Mouse (Mus musculus) heart, adult 18-20 months (tissue): ENCODE results near the gene Nectin2. TPM values are rescaled to one million over a fixed set of nuclear protein-coding genes. Genes with fewer than 3 reads are reported as not detected.
A peak's percentile ranks its signal among the peaks of the same experiment; 100 is the strongest.
"Not testable (repeated sequence)": the region's sequence is repeated elsewhere in the genome, so short reads cannot be mapped to it uniquely, and the experiment has no call there.

Experiments used
- DNase-seq, 2 experiments: peaks; one replicate each; pipeline ENCODE4 v3.0.0; 2021 to 2022; ENCODE audit warnings: mixed read lengths in 1 of 2
- long read RNA-seq, 2 experiments: library from polyadenylated mRNA; stranded (forward); transcript quantifications; one replicate each; pipeline ENCODE4 v2.0.0; 2021
- total RNA-seq, 2 experiments: library from RNA; stranded (reverse); gene quantifications; 2 replicates each; pipeline ENCODE4 v1.2.3; 2021

Nectin2 gene
- total RNA-seq, result 10 to 100 TPM; 28.5 to 30.0 TPM
- long read RNA-seq, experiment 1, transcript Nectin2-202 (6 exons, 1,955 nt), result major isoform, 25 of 30 reads
- long read RNA-seq, experiment 1, partial matches to known transcripts, result 1 of 30 reads
- long read RNA-seq, experiment 1, other reads (novel, unspliced or antisense), result 1 of 30 reads
- long read RNA-seq, experiment 2, transcript Nectin2-202 (6 exons, 1,955 nt), result major isoform, 14 of 18 reads
- long read RNA-seq, experiment 2, partial matches to known transcripts, result 0 of 18 reads
- long read RNA-seq, experiment 2, other reads (novel, unspliced or antisense), result 4 of 18 reads

DNA sequence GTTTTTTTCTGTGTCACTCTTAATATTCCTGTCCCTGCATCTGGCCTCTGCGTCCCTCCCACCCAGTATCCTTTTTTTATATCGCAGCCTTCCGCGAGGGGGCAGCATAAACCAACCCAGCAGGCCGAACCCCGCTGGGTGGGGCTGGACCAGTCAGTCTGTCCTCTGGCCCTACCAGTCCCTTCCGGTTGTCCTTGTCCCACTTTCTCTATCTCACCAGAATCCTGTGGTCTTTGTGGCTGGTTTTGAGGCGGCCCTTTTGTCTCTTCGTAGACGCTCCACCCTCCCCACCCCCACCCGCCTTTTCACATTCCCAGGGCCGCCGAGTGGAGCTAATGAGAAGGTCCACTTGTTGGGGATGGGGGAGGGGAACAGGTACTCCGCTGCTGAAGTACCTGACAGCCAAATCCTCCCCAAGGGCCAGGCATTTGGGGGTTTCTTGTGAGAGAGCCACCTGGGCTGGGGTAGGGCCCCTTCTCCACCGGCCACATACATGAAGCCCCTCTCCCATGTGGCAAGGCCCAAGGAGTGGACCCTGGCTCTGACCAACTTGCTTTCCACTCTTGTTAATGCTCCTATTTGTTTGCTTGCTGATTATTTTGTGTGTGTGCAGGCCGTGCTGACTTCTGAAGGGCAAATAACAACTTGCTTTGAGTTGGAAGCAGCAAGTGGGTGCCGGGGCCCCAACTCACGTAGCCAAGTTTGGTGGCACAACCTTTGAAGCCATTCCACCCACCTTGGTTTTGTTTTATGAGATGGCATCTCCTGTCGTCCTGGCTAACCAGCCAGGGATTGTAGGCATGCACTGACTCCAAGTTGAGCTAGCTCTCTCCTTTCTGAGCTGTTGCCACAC, at the start of gene Nectin2:
Gene Nectin2 (minus strand): TSS at position 267 of the 853 bp plus-strand sequence.
- peak; percentile 94 for DNase-seq

DNA sequence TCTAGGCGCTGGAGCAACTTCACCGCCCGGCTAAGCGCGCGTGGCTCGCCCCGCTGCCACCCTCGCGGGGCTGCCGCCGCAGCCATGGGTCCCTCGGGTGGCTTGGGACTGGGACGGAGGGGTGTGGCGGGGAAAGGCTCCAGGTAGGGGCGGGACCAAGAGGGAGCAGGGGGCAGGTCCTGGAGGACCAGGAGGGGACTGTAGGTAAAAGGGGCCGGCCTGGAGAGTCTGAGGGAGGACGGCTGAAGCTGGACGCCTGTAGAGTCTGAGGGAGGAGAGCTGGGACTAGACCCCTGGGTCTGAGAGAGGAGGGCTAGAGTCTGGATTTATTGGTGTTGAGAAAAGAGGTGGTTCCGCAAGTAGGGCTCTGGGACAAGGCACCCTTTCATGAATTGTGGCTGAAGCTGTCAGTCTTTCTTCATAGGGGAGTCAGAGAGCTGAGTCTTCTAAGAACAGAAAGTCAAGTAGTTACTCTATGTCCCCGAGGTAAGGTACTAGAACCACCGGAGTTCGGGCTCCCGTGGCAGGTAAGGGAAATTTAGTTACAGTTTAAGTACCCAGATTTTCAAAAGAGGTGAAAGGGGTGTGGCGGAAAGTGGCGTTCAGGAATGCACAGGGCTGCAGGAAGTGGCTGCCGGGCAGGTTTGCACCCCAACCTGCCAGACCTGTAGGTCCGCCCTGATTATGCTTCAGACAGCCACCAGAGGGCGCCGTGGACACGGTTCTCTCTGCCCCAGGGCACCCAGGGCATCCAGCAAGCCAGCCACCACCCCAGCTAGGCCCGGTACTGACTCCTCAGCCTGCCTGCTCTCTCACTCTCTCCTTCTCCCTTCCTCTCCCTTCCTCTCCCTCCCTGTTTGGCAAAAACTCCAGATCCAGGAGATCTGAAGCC, 46.7 kb upstream of the Nectin2 start, which contains the start of gene Cblc:
Gene Cblc (minus strand): TSS at position 113 of the 892 bp plus-strand sequence.
- DNase-seq, result peak; percentile 79 to 88

DNA sequence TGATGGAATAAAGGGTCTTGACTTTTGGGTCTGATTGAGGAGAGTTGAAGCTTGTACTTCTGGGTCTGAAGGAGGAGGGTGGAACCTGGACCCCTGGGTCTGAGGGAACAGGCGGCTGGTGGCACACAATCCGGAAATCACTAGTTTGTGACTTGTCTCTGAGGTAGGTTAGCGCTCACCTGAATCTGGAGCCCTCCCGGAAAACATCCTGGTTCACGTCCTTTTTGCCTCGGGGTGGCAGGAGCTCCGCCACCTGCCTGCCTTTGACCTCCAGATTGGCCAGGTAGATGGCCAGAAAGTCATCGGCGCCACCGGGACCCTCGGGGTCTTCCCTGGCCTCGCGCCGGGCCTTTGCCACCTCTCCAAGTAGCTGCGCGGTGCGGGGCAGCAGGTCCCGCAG, 46.0 kb upstream of the Nectin2 start:
- no peak for DNase-seq

DNA sequence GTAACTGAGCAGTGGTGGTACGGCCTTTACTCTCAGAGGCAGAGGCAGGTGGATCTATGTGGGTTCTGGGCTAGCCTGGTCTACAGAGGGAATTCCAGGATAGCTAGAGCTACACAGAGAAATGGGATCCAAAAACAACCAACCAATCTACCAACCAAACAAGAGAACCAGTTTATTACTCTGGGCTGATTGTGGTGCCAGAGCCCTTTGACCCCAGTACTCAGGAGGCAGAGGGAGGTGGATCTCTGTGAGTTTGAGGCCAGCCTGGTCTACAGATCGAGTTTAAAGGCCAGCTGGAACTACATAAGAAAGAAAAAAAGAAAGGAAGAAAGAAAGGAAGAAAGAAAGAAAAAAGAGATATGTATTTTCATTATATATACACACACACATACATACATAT, 45.0 kb upstream of the Nectin2 start:
- no peak for DNase-seq

DNA sequence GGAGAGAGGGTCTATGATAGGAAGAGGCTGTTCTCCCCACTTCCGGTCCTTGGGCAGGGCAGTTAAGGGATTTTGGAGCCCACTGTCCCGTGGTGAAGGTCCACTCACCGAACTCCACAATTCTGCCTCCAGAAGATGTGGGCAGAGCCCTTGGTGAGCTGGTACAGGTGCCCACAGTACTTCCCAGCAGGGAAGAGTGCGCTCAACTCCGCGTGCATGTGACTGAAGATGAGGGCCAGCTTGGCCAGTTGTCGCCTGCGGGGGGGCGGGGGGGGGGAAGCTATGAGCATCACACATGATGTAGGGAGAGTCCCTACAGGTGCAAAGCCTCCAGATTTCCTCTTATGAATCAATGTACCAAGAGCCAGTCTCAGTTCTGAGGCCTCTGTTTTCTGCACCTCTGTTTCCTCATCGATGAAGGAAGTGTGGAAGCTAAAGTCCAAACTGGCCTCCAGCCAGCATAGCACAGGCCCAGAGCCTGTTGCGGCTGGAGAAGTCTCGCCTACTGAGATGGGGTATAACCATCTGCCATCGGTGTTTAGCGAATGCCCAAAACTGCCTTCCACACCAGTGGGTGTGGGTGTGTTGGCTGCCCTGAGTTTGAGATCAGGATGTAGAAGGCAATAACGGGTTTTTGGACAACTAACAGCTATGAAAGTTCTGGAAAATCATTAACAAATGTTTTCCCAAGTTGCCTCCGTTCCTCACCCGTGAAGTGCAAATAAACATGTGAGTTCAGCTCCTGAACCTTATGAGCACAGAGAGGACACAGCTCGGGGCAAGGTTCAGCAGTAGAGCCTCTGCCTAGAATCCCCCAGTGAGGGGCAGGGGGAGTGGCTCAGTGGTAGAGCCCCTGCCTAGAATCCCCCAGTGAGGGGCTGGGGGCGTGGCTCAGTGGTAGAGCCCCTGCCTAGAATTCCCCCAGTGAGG, 42.7 kb upstream of the Nectin2 start:
- DNase-seq, result no peak

DNA sequence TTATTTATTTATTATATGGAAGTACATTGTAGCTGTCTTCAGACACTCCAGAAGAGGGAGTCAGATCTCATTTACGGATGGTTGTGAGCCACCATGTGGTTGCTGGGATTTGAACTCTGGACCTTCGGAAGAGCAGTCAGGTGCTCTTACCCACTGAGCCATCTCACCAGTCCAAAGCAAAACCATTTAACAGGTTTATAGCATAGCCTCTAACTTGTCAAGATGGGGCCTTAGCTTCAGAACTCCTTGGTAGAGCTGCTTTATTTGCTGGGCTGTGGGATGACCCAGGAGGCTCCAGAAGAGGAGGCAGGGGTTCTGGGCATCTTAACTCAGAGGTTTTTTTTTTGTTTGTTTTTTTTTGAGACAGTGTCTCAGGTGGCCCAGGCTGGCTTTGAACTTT, 41.2 kb upstream of the Nectin2 start:
- DNase-seq, result not testable (repeated sequence)

DNA sequence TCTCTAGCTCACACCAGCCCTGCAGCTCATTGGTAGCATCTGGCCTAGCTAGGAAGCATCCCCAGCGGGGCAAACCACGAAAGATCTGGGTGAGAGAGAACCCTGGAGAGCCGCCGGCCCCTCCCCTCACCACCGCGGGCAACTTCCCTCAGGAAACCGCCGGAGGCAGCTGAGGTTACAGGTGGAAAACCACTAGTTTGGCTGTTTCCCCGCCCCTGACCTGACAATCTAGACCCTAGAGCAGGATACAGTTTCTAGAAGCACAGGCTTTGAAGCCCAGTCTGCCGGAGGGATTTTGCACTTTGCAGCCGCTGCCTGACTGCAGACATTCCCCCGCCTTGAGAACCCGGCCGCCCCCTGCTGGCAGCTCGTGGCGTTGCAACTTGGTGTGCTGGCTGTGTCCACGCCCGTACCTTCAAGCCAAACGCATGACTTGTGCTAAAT, 39.6 kb upstream of the Nectin2 start:
- peak; percentile 87 to 99 for DNase-seq

DNA sequence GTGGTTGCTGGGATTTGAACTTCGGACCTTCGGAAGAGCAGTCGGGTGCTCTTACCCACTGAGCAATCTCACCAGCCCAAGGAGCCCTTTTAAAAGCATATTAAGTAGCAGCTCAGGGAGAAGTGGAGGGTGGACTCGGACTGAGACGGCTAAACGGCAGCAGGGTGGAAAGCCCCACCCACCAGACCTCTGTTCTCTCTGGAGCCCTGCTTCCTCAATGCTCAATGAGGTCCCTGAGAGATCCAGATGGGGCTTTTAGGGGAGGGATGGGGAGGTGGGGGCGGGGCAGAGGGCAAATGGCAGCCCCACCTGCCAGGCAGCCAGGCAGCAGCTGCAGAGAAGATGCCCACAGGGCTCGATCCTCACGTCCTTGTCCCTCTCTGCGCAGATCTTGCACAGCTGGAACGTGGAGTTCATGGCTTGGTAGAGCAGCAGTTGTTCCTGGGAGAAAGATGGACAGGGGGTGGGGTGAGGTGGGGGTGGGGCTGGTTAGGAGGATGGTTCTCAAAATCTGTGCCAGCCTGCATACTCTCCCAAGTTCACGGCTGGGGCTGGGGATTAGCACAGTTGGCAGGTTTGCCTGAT, 35.7 kb upstream of the Nectin2 start:
- DNase-seq, result no peak

DNA sequence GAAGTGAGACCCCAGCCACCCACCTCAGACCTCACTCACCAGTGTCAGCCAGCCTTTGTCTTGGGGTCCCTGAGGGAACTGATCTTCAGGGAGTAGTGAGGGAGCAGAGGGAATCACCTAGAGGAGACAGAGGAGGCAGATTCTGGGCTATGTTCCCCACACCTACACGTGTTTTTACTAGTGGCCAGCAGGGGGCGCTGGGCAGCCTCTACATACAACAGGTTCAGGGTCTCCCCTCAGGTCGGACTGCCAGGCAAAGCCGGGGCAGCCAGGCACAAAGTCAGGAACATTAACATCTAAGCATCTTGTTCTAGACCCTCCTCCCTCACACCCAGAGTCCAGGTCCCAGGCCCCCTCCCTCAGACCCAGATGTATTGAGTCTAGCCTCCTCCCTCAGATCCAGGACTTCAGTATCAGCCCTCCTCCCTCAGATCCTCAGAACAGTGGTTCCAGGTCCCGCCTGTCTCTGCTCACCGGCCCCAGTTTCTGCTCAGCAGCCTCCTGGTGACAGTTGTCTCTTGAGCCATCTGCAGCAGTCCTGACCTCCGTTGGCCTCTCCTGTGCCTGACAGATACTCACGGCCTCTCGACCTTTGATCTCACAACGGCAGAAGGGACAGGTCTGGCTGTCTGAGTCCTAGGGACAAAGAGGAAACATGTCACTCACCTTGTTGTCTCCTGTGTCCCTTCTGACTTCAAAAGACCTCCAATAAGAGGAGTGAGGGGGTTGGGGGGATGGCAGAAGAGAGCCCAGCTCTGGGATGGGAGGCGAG, 34.7 kb upstream of the Nectin2 start:
- no peak for DNase-seq

DNA sequence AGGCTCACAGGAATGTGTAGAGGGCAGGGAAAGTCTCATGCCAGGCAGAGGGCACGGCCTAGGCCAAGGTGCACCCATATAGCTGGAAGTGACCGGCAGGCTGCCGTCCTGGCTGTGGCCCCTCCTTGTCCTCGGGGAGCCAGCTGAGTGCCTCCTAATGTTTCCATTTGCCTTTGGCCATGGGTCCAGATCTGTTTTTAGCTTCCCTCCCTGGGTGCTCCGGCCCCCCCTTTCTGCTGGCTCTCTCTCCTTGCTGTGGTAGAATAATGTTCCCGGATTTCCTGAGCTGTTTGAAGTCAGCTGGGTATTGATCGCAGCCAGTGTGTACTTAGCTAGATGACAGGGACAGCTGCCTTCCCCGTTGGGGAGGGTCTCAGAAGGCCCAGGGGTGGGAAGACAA, 33.3 kb upstream of the Nectin2 start:
- peak; percentile 83 to 89 for DNase-seq

DNA sequence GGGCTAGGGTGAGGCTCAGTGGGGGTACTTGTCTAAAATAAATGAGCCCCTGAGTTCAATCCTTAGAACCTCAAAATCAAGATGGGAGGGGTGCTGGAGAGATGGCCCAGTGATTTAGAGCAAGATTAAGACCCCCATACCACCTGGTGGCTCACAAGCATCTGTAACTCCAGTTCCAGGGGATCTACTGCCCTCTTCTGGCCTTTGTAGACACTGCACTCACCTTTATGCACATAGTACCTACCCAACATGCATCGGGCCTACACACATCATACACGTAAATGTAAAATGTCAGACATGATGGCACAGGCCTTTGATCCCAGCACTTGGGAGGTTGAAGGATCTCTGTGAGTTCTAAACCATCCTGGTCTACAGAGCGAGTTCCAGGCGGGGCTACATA, 32.4 kb upstream of the Nectin2 start:
- DNase-seq, result peak in 1 of 2 experiments; percentile 31

DNA sequence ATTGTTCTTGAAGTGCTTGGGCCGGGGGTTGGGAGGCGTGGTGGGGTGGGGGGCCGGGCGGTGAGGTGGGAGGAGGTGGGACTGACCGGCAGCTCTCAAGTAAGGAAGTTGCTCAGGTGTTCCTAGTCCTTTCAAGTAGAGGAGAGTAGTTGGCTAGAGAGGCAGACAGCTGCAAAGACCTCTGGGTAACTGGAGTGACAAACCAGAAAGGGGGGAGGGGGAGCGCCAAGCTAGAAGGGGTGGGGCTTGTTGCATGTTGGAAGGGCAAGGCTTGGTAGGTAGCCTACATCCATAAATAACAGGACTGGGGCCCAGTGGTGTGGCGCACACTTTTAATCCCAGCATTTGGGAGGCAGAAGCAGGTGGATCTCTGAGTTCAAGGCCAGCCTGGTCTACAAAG, 31.5 kb upstream of the Nectin2 start:
- DNase-seq, result no peak

DNA sequence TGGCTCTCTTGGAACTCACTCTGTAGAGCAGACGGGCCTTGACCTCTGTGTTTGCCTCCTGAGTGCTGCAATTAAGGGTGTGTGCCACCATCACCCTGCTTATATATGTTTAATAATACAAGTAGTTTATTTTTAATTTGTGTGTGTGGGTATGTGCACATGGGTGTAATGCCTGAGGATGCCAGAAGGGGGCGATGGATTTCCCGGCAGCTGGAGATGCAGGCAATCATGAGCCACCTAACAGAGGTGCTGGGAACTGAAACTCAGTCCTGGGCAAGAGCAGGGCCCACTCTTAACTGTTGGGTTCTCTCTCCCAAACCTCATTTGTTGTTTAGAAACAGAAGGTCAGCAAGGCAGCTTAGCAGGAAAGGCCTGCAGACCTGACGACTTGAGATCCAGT, 29.6 kb upstream of the Nectin2 start:
- no peak for DNase-seq

DNA sequence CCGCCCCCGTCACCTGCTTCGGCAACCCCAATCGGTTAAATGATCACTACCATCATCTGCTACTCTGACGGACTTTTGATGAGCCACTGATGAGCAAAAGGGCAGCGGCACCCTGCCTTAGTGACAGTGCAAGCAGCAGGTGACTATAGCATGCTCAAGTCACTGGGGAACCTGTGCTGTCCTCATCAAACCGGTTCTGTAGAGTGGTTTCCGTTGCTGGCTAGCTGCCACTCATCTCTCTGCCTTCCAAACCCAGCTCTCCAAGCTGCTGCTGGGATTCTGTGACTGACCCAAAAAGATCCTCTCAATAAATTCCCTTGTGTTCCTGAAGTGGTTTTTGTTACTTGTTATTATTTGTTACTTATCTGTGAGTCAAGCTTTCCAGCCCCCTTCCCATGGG, 28.4 kb upstream of the Nectin2 start:
- DNase-seq, result no peak

DNA sequence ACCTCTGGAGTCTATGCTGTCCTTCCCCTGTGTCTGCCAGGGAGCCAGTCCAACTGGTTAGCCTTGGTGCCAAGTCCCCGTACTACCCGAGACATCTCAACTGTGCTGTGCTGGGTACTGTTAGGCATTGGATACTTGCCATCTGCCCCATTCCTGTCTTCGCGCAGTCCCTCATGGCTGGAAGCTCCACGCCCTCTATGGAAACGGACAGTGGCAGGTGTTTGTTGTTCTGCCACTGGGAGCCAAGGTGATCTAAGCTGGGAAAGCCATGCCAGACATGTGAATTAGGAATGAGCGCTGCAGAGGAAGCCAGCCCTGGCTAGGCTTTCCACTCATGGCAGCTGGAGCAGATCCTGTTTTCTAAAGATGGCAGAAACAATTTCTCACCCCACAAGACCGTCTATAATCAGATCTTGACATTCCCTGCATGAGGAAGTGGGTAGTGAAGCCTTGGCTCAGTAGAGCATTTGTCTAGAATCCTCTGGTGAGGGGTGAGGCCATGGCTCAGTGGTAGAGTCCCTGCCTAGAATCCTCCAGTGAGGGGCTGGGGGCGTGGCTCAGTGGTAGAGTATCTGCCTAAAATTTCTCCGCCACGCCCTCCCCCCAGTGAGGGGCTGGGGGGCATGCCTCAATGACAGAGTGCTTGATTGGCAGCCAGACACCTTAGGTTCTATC, 26.9 kb upstream of the Nectin2 start:
- peak; percentile 71 to 87 for DNase-seq

DNA sequence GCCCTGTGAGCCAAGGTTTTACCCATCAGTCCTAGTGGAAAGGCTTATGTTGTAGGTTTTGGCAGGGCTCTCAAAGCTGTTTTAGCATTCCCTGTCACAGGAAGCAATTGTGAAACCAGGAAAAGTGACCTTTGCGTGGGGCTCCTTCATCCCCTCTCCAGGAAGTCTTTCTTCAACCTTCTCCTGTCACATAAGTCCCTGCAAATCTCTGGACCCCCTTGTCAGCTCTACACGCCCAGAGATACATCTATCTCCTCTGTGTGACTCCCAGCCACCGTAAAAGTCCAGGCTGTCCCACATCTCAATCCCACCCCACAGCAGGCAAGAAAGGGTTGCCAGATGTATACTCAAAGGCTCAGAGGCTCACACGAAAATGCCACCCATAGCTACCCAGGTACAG, 21.4 kb upstream of the Nectin2 start:
- DNase-seq, result no peak

DNA sequence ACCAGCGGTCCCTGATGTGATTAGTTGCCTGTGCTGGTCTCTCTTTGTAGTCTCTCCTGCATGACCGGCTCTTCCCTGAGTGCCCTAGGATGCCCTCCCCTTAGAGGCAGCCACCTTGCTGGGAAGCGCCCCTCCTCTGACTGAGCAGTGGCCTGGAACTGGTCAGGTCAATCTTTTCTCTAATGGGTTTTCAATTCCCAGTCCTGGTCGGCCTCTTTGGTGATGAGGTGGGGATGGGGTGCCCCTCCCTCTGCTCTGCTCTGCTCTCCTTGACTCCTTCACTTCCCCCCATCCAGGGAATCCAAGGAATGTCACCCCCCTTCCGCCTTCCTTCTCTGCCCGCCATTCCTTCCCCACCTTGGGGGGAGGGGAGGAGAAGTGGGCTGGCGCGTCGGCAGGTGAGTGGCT, 20.7 kb upstream of the Nectin2 start, which contains the start of gene Bcam:
Gene Bcam (minus strand): TSS at position 33 of the 408 bp plus-strand sequence.
- DNase-seq, result no peak

DNA sequence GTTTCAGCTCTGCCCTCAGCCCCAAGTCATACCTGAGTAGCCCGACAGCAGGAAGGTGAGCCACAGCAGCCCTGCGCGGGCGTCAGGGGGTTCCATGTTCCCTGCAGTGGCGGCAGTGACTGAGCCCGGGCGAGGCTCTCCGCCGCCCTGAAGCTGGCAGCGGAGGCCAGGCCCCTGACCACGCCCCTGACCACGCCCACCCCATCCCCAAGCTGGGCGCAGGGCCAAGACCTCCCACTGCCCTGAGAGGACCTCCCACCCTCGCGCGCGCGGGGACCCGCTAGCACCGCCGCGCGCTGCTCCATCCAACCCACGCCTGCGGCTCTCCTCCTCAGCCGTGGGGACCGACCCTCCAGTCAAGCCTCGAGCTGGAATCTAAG, 20.1 kb upstream of the Nectin2 start:
- peak; percentile 93 to 94 for DNase-seq
